Mouse (Mus musculus): ENCODE measurements at regions not wholly inside any gene's neighbourhood (a gene's known extent, or its start where the extent isn't known, plus 50 kb on each side); places are given as distances from the start of the nearest gene placed in this dataset.
"Not testable (repeated sequence)": the region's sequence is repeated elsewhere in the genome, so short reads cannot be mapped to it uniquely, and the experiment has no call there.

- DNase-seq (ENCODE audit: extremely low read depth, low read depth), result no peak
Observed at GRCm38 (mm10) chr3:40339492-40340030, 191.5 kb upstream of the Intu start.

- no peak for DNase-seq (ENCODE audit: extremely low read depth, low read depth)
Observed at GRCm38 (mm10) chr3:40355103-40355502, 176.0 kb upstream of the Intu start.

GRCm38 (mm10) chr3:40368421-40368820 lies 162.7 kb upstream of the Intu start:
- no peak for DNase-seq (ENCODE audit: extremely low read depth, low read depth)

DNA sequence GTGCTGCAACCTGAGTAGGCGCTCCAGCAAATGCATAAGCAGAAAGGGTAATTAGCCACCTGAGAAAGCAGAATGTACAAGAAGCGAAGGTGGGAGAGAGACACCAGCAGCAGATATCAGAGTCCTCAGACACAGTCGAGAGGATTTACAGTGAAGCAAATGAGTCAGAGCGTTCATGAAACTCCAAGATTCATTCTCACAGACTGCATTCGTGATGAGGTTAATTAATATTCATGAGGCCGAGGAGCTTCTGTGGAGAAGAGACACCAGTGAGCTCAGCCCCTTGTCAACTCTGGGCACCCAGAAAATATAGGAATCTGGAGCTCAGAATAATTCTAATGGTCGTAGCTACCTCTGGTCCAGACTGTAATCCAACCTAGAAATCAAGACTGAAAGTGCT lies 159.7 kb upstream of the Intu start:
- no peak for DNase-seq (ENCODE audit: extremely low read depth, low read depth)

DNA sequence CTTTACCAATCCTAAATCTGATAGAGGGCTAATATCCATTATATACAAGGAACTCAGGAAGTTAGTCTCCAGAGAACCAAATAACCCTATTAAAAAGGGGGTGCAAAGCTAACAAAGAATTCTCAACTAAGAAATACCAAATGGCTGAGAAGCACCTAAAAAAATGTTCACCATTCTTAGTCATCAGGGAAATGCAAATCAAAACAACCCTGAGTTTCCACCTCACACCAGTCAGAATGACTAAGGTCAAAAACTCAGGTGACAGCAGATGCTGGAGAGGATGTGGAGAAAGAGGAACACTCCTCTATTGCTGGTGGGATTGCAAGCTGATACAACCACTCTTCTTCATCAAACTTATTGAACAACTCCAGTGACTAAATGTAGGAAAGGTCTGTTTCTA lies 154.9 kb upstream of the Intu start:
- DNase-seq (ENCODE audit: extremely low read depth, low read depth), result not testable (repeated sequence)

- DNase-seq (ENCODE audit: extremely low read depth, low read depth), result no peak
Observed at GRCm38 (mm10) chr3:40377416-40377815, 153.7 kb upstream of the Intu start.

- DNase-seq (ENCODE audit: extremely low read depth, low read depth), result no peak
Observed at GRCm38 (mm10) chr3:40379063-40379462, 152.0 kb upstream of the Intu start.

DNA sequence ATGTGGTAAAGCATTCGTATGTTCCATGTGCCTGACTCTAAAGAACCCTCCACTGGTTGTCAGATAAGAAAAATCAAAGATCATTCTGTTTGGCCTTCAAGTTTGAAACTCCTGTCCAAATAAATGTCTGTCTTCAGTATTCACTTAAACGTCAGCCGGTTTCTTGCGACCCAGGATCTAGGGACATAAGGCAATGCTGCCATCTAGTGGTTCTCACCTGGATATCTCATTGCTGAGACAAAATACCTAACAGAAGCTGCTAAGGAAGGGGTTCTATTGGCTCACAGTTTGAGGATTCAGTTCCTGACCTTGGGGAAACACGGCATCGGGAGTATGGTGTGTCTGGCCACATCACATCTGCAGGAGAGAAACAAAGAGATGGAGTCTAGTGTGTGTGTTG lies 139.5 kb upstream of the Intu start:
- DNase-seq (ENCODE audit: extremely low read depth, low read depth), result peak; percentile 29

DNA sequence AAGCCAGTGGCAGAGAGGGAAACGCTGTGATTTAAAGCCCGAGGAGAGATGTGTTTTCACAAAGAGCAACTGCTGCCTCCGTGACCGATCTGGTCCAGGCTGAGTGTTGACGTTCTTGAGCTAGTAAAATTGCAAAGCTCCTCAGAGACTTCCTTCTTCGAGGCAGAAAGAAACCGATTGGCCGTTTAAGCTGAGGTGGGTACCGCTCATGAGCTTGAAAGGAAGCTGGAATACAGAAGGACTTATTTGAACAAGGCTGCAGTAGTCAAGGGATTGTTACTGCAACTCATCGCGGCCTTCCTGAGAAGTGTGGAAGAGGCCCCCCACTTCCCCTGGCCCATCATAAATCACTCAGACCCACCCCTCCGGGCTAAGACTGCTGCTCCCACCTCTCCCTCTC lies 132.9 kb upstream of the Intu start:
- DNase-seq (ENCODE audit: extremely low read depth, low read depth), result no peak

DNA sequence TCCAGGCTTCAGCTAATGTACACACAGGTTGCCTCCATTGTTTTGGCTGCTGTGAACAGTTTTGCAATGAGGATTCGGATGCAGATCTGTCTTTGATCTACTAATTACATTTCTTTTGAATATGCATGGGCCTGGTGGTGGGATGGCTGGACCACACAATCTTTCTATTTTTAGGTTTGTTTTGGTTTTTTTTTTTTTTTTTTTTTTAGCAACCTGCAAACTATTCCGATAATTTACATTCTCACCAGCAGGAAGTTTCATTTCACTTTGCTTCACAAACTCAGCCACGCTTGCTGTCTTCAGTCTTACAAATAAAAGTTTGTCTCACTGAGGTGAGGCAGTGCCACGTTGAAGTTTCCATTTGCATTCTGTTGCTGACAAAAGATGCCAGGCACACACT lies 127.7 kb upstream of the Intu start:
- DNase-seq (ENCODE audit: extremely low read depth, low read depth), result no peak

- DNase-seq (ENCODE audit: extremely low read depth, low read depth), result no peak
Observed at GRCm38 (mm10) chr3:40405095-40405948, 125.8 kb upstream of the Intu start.

GRCm38 (mm10) chr3:40405949-40406236 lies 125.2 kb upstream of the Intu start:
- no peak for DNase-seq (ENCODE audit: extremely low read depth, low read depth)

DNA sequence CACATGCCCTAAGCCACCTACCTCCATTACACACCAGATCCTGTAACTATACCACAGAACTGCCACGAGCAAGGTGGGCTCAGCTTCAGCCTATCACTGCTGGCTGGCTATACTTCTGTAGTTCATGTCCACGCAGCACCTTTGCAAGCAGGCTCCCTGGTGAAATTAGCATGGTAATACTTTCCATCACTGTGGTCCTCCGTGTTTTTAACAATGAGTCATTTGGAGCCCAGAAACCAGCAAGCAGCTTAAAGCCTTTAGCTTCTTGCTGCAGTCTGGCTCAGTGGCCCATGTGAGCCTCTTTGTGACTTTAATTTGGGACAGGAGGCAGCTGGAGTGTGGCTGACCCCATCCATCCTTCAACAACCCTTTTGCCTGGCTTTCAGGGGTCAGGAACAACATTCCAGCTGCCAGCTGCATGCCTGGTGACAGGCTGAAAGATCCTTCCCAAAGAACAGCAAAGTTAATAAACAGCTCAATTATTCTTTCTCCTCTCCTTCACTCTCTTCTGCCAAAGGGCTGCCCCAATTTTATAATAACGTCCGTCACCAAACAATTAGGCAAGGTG lies 122.1 kb upstream of the Intu start:
- DNase-seq (ENCODE audit: extremely low read depth, low read depth), result no peak

GRCm38 (mm10) chr3:40410749-40411310 lies 120.3 kb upstream of the Intu start:
- no peak for DNase-seq (ENCODE audit: extremely low read depth, low read depth)

GRCm38 (mm10) chr3:40425183-40425844 lies 105.8 kb upstream of the Intu start:
- DNase-seq (ENCODE audit: extremely low read depth, low read depth), result not testable (repeated sequence)

DNA sequence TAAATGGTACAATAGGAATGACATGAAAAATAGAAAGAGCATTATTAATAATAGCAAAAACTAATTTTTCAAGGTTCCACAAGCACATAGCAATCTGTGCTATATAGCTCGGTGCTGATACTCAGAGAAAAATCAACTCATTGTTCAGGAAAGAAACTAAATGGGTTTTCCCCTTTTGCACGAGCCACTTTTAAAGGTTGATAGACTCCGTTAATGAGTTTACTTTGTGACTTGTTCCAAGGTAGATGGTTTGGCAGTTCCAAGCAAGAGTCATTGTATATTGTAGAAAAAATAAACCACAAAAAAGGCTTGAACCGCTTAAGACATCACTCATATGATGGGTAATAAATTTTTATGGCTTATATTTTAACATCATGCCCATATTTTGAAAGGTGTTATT lies 105.0 kb upstream of the Intu start:
- no peak for DNase-seq (ENCODE audit: extremely low read depth, low read depth)

GRCm38 (mm10) chr3:40428021-40428420 lies 103.1 kb upstream of the Intu start:
- no peak for DNase-seq (ENCODE audit: extremely low read depth, low read depth)

DNA sequence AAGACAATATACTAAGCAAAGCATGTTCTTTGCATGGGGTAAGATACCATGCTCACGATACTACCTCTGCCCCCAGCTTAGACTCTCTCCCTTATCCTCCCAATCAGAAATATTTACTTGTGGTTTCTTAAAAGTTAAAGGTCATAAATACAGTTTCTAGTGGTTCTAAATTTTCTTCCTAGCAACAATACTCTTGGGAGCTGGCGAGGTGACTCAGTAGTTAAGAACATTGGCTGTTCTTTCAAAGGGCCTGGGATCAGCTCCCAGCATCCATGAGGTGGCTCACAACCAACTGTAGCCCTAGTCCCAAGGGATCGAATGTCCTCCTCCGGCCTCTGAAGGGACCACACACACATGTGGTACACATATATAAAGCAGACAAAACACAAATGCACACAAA lies 92.8 kb upstream of the Intu start:
- DNase-seq (ENCODE audit: extremely low read depth, low read depth), result no peak

DNA sequence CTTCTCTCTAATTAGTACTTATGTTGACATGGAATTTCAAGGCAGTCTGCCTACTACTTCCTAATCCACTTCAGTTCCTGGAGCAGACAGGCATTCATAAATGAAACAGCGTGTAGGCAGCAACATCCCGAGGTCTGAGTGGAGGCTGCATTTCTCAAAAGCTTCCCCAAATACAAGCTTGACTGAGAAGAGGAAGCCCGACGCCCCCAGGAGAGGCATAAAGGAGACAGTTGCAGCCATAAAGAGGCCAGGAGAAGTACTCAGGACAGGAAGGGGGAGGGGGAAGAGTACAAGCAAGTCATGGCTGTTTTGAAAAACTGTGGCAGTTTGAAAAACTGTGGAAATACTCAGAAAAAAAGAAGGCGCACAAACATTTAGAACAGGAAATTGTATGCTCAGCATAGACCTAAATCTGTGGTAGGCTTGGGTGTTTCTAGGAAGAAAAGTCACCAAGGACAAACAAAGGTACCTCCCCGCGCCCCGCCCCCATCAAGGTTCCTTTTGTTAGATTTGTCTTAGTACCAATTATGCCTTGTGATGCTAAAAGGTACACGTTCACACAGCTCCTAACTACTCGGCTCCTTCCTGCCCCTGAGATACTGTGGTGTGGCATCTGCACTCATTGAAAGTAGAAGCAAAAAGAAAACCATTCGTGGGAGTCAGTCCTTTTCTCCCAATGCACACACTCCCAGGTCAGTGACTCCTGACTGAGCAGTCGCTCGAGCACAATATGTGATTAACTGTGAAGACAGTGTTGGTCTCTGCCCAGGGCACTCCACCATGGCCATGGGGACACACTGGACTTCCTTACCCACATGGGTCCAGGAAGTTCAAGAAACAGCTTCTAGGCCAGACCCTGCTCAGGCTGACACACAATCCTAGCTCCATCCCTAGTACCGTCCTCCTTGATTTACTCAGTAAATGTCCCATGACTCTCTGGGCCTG lies 89.7 kb upstream of the Intu start:
- DNase-seq (ENCODE audit: extremely low read depth, low read depth), result no peak

GRCm38 (mm10) chr3:40443788-40444595 lies 87.1 kb upstream of the Intu start:
- DNase-seq (ENCODE audit: extremely low read depth, low read depth), result peak; percentile 15

Measured in MEL-GATA-1-ER (cell line).